In genomic region chr17:26252539-26253251, GRCm38 (mm10) we compare ENCODE assay signal across 7 mouse cellular contexts. TPM values are rescaled to one million over a fixed set of nuclear protein-coding genes. Genes with fewer than 3 reads are reported as not detected.
A peak's percentile ranks its signal among the peaks of the same experiment; 100 is the strongest.
DNase-seq lines count a peak whose midpoint lies in the region; ATAC-seq lines count a peak whose summit lies in the region.

Gene Luc7l (plus strand): TSS chr17:26252896.

- H3K27me3 ChIP-seq in intestine, embryonic 15.5 days (replicated peaks): no peaks in the 10 kb centered on the region
- H3K27me3 ChIP-seq in midbrain, embryonic 10.5 days (ENCODE audit: low read depth, poor library complexity, severe bottlenecking): no peaks in the 10 kb centered on the region

- H3K9ac ChIP-seq in intestine, embryonic 15.5 days: peak within 1 kb of the TSS; percentile 98

- peak; percentile 97 for ATAC-seq in intestine, embryonic 15.5 days

- H3K4me2 ChIP-seq in intestine, embryonic 15.5 days (replicated peaks): peak within 1 kb of the TSS; percentile 64

- under 1% methylated on average over 43 of the region's 43 CpGs for WGBS in intestine, embryonic 15.5 days
- under 1% methylated on average over 43 of the region's 43 CpGs for WGBS in midbrain, embryonic 10.5 days

- intact Hi-C loops in gastrocnemius, postnatal 36 days (cut with DNase I): loop anchor here (5.0 kb wide), 1 partner anchor 115 kb away; the partner anchor contains the start of gene Axin1
- intact Hi-C loops in left cerebral cortex, postnatal 25 days (cut with DNase I): loop anchor here (1.0 to 10.0 kb wide), 2 partner anchors 8 to 952 kb away; partner anchors contain the start of genes Fam234a and Lemd2

- peak within 1 kb of the TSS; percentile 99 for H3K27ac ChIP-seq in intestine, embryonic 15.5 days
- peak within 1 kb of the TSS; percentile 93 for H3K27ac ChIP-seq in midbrain, embryonic 10.5 days (replicated peaks)

- peak; percentile 91 to 93 for DNase-seq in adrenal gland, adult 18-20 months (ENCODE audit: low spot score in 2 of 2)
- DNase-seq in embryo, embryonic 11 days: peak; percentile 97
- peak; percentile 90 to 92 for DNase-seq in gastrocnemius, postnatal 36 days
- DNase-seq in left cerebral cortex, postnatal 25 days (ENCODE audit: low spot score in 2 of 2): peak; percentile 98
- DNase-seq in midbrain, embryonic 10.5 days (ENCODE audit: low spot score): peak; percentile 95
- DNase-seq in right cerebral cortex, postnatal 4 days: peak; percentile 87

- peak within 1 kb of the TSS; percentile 97 for H3K4me3 ChIP-seq in intestine, embryonic 15.5 days (replicated peaks)
- H3K4me3 ChIP-seq in midbrain, embryonic 10.5 days: peak within 1 kb of the TSS; percentile 69

- H3K9me3 ChIP-seq in intestine, embryonic 15.5 days: no peaks in the 10 kb centered on the region
- H3K9me3 ChIP-seq in midbrain, embryonic 10.5 days (replicated peaks): no peaks in the 10 kb centered on the region

- peaks cover 4% of the 10 kb centered on the region; the same call in 1 of the 2 replicates for H3K4me1 ChIP-seq in intestine, embryonic 15.5 days (replicated peaks)
- peaks cover 17% of the 10 kb centered on the region for H3K4me1 ChIP-seq in midbrain, embryonic 10.5 days

- peaks cover 9% of the 10 kb centered on the region; the same call in 1 of the 2 replicates for H3K36me3 ChIP-seq in intestine, embryonic 15.5 days
- peaks cover 35% of the 10 kb centered on the region for H3K36me3 ChIP-seq in midbrain, embryonic 10.5 days

RNA-seq across cellular contexts. Expression of gene Luc7l, which starts in this region (rescaled TPM):
- total RNA-seq in adrenal gland, adult 18-20 months (2021): 10 to 100 TPM; 61.9 to 81.4 TPM
- total RNA-seq in gastrocnemius, postnatal 36 days (2021): 10 to 100 TPM in 1 of 2 experiments, 1 to 10 TPM in 1; 9.9 to 10.8 TPM
- 82.9 and 93.8 TPM in 2 replicates for polyA plus RNA-seq in intestine, embryonic 15.5 days (2015; fragmentation: Nextera tagmentation; extraction: Ambion mirVana)
- total RNA-seq in left cerebral cortex, postnatal 25 days (2021): 10 to 100 TPM; 78.1 to 84.7 TPM
- 130 and 131 TPM in 2 replicates for polyA plus RNA-seq in midbrain, embryonic 10.5 days (2016; fragmentation: Nextera tagmentation; extraction: Ambion mirVana)

Comparison
In these comparisons a context has a peak if more than half of its experiments do, and no peak if none do; other contexts are left out.
1. Peak in every context shown above with its lines: DNase-seq, ATAC-seq, H3K4me3 ChIP-seq and H3K27ac ChIP-seq.
2. RNA of gene Luc7l (total RNA-seq): 78.1 to 84.7 TPM in left cerebral cortex, postnatal 25 days and 61.9 to 81.4 TPM in adrenal gland, adult 18-20 months; 9.9 to 10.8 TPM in gastrocnemius, postnatal 36 days; every median in the first group is over 4 times any median in the second.